Mouse (Mus musculus) kidney, adult 8-10 months (tissue): Measurements from ENCODE around the gene Cadps.

Experiments
- DNase-seq, 2 experiments: peaks; one replicate each; pipeline ENCODE4 v3.0.0; 2022

Gene Cadps

GRCm38 (mm10) chr14:12822491-12823219 is at the start of gene Cadps:
TSS of gene Cadps (minus strand) at chr14:12823079.
- no peak for DNase-seq

- no peak for DNase-seq
Observed at GRCm38 (mm10) chr14:12869605-12870004, 46.7 kb upstream of the Cadps start.

- DNase-seq, result no peak
Observed at GRCm38 (mm10) chr14:12865258-12865657, 42.4 kb upstream of the Cadps start.

GRCm38 (mm10) chr14:12843860-12844259 is 21.0 kb upstream of the Cadps start:
- DNase-seq, result no peak

- DNase-seq, result no peak
Observed at GRCm38 (mm10) chr14:12839471-12839870, 16.6 kb upstream of the Cadps start.

- no peak for DNase-seq
Observed at GRCm38 (mm10) chr14:12838949-12839348, 16.1 kb upstream of the Cadps start.

- no peak for DNase-seq
Observed at GRCm38 (mm10) chr14:12838323-12838722, 15.4 kb upstream of the Cadps start.

GRCm38 (mm10) chr14:12837902-12838301 is 15.0 kb upstream of the Cadps start:
- DNase-seq, result no peak

- DNase-seq, result peak in 1 of 2 experiments; percentile 17
Observed at GRCm38 (mm10) chr14:12823781-12824180, 902 bp upstream of the Cadps start.

- no peak for DNase-seq
Observed at GRCm38 (mm10) chr14:12821831-12822490, 918 bp downstream of the Cadps start.

GRCm38 (mm10) chr14:12821156-12821813 is 1.6 kb downstream of the Cadps start:
- DNase-seq, result no peak

- no peak for DNase-seq
Observed at GRCm38 (mm10) chr14:12820149-12820548, 2.7 kb downstream of the Cadps start.

GRCm38 (mm10) chr14:12818442-12818841 is 4.4 kb downstream of the Cadps start:
- DNase-seq, result no peak

- no peak for DNase-seq
Observed at GRCm38 (mm10) chr14:12812072-12812471, 10.8 kb downstream of the Cadps start.

- no peak for DNase-seq
Observed at GRCm38 (mm10) chr14:12802995-12803394, 19.9 kb downstream of the Cadps start.

GRCm38 (mm10) chr14:12801100-12801499 is 21.8 kb downstream of the Cadps start:
- no peak for DNase-seq

GRCm38 (mm10) chr14:12798926-12799325 is 24.0 kb downstream of the Cadps start:
- no peak for DNase-seq

GRCm38 (mm10) chr14:12784296-12784695 is 38.6 kb downstream of the Cadps start:
- no peak for DNase-seq

GRCm38 (mm10) chr14:12780016-12780415 is 42.9 kb downstream of the Cadps start:
- no peak for DNase-seq

- no peak for DNase-seq
Observed at GRCm38 (mm10) chr14:12777990-12778389, 44.9 kb downstream of the Cadps start.

- DNase-seq, result no peak
Observed at GRCm38 (mm10) chr14:12768870-12769269, 54.0 kb downstream of the Cadps start.

- no peak for DNase-seq
Observed at GRCm38 (mm10) chr14:12753237-12753636, 69.6 kb downstream of the Cadps start.

GRCm38 (mm10) chr14:12751821-12752220 is 71.1 kb downstream of the Cadps start:
- no peak for DNase-seq

GRCm38 (mm10) chr14:12730979-12731378 is 91.9 kb downstream of the Cadps start:
- no peak for DNase-seq
